Mouse (Mus musculus) frontal cortex, postnatal 36 days (tissue): Measurements from ENCODE around the gene Mgat3.

Source experiments
- DNase-seq, 2 experiments: peaks; one replicate each; pipeline ENCODE4 v3.0.0; 2022; ENCODE audit warnings: low spot score in 2 of 2

Mgat3 gene

GRCm38 (mm10) chr15:80149517-80149916 lies 24.0 kb upstream of the Mgat3 start:
- no peak for DNase-seq

GRCm38 (mm10) chr15:80152663-80153062 lies 20.9 kb upstream of the Mgat3 start:
- no peak for DNase-seq

GRCm38 (mm10) chr15:80153757-80154156 lies 19.8 kb upstream of the Mgat3 start:
- DNase-seq: no peak

- DNase-seq: no peak
Observed at GRCm38 (mm10) chr15:80155707-80156106, 17.8 kb upstream of the Mgat3 start.

- DNase-seq: no peak
Observed at GRCm38 (mm10) chr15:80157197-80157943, 16.2 kb upstream of the Mgat3 start.

- no peak for DNase-seq
Observed at GRCm38 (mm10) chr15:80158001-80158706, 15.4 kb upstream of the Mgat3 start.

- DNase-seq: no peak
Observed at GRCm38 (mm10) chr15:80158707-80159090, 14.8 kb upstream of the Mgat3 start.

DNA sequence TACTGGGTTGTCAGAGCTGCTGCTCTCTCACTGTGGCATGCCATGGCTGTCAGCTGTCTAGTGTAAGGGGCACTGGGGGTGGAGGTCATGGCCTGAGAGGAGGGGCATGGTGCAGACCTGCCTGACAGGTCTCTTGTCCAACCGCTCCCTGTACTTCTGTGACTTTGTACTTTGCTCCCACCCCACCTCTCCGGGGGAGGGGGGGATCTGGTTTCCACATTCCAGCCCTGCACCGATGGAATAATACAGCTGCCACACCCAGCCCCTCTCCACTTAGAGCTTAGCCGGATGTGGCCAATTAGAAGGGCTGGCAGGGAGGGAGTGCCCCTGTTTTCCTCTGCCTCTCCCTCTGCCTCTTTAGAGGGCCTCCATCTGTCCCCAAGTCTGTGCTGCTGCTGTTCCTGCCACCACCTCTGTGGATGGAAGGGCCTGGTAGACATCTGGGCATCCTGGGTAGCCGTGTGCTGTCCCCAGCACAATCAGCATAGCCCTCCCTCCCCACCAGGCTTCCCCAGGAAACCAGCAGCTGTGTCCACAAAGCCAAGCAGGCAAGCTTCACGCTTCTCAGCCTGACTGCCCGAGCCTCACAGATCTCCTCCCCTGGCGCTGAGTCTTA lies 14.1 kb upstream of the Mgat3 start:
- DNase-seq: no peak

DNA sequence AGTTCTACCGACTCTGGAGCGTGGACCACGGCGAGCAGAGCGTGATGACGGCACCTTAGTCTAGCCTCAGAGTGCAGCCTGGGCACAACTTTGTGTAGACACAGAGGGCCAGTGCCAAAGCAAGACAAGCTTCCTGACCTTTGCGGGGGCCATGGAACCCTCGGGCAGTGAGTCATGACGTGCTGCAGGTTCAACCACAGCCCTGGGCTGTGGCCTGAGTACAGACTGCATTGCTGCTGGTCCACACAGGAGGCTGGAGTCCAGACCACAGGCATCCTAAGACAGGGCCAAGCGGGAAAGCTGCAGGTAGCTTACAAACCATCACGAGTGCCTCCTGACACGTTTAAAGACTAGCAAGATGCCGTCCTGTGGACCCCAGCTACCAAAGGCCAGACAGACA lies 13.3 kb upstream of the Mgat3 start:
- no peak for DNase-seq

DNA sequence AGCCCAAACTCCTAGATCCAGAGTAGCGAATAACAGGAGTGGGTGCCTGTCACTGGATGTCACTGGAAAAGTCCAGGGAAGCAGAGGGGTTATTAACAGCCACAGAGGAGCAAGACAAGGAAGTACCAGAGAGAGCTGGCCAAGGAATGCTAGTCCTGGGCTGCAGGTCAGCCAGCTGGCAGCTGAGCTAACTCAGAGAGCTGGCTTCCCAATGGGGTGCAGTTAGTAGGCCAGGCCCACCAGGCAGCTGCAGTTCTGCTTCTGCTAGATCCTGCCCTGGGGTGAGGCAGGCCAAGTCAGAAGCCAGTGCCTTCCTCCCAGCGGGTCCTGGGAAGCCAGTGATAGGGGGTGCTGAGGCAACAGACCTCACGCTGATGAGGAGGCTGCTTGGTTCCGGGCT lies 12.8 kb upstream of the Mgat3 start:
- DNase-seq: no peak

- no peak for DNase-seq
Observed at GRCm38 (mm10) chr15:80161199-80161598, 12.3 kb upstream of the Mgat3 start.

- no peak for DNase-seq
Observed at GRCm38 (mm10) chr15:80162401-80162964, 11.0 kb upstream of the Mgat3 start.

- peak; percentile 52 to 70 for DNase-seq
Observed at GRCm38 (mm10) chr15:80163274-80163673, 10.2 kb upstream of the Mgat3 start.

DNA sequence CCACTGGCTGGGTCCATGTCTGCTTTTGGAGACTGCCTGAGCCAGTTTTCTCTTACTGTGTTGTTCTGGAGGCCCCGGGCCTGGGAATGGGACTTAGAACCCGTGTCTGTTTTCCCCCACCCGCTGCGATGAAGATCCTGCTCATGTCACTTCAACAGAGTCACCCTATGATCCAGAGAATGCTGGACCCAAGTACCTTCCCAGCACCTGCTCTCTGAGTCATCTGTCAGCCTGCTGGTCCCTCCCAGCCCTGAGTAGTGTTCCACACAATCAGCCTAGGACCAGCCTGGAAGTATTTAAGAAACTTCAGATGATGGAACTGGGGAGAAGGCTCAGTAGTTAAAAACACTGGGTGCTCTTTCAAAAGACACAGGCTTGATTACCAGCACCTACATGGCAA lies 9.8 kb upstream of the Mgat3 start:
- DNase-seq: no peak

DNA sequence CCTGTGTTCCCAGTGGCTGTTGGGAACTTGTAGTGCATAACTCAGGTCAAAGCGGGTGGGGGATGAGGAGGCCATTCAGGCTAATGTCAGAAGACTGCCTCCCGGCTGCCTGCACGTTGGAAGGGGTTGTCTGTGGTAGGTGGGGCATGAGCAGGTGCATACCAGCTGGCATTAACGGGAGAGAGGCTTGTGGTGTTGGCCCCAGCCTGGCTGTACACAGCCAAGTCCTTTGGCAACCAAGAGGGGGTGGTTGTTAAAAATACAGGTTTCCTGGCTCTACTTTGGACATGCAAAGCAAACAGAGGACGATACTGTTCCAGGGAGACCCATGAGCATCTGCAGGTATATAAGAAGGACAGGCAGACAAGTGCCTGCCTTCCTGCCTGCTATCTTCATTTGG lies 8.1 kb upstream of the Mgat3 start:
- DNase-seq: no peak

GRCm38 (mm10) chr15:80169484-80169883 lies 4.0 kb upstream of the Mgat3 start:
- DNase-seq: no peak

GRCm38 (mm10) chr15:80170357-80170756 lies 3.2 kb upstream of the Mgat3 start:
- no peak for DNase-seq

DNA sequence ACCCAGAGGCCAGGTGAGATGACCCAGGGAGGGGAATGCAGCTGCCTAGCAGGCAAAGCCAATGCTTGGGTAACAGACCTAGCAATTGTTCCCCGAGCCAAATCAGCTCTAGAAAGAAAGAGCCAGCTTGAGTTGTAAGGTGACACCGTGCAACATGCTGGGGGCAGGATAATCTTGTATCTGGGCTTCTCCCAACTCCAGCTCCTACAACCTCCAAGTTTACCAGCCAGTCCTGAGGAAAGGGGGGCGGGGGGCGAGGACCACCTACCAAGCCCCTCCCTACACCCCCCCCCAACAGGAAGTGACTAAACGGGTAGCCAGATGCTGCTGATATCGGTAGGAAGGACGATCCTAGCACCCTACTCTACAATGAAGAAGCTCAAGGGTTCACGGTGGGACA lies 2.2 kb upstream of the Mgat3 start:
- DNase-seq: no peak

GRCm38 (mm10) chr15:80171791-80172190 lies 1.7 kb upstream of the Mgat3 start:
- no peak for DNase-seq

GRCm38 (mm10) chr15:80173781-80174597 lies 468 bp downstream of the Mgat3 start:
- DNase-seq: peak; percentile 69 to 77

DNA sequence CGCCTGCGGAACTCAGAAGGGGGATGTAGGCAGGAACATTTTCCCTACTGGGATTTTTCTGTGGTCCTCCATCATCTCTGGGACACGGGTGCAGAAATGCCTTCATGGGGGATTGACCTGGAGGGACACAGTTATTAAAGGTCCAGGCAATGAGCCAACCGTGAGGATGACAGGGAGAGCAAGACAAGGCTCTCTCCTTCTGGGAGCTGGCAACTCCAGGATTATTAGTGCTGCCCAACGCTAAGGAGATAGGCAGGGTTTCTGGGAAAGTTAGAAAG lies 1.0 kb downstream of the Mgat3 start:
- DNase-seq: no peak

- no peak for DNase-seq
Observed at GRCm38 (mm10) chr15:80175316-80175715, 1.8 kb downstream of the Mgat3 start.
